Mouse (Mus musculus): ENCODE data around the gene Mis18bp1.
A peak's percentile ranks its signal among the peaks of the same experiment; 100 is the strongest.
"Not testable (repeated sequence)": the region's sequence is repeated elsewhere in the genome, so short reads cannot be mapped to it uniquely, and the experiment has no call there.

The Mis18bp1 gene

DNA sequence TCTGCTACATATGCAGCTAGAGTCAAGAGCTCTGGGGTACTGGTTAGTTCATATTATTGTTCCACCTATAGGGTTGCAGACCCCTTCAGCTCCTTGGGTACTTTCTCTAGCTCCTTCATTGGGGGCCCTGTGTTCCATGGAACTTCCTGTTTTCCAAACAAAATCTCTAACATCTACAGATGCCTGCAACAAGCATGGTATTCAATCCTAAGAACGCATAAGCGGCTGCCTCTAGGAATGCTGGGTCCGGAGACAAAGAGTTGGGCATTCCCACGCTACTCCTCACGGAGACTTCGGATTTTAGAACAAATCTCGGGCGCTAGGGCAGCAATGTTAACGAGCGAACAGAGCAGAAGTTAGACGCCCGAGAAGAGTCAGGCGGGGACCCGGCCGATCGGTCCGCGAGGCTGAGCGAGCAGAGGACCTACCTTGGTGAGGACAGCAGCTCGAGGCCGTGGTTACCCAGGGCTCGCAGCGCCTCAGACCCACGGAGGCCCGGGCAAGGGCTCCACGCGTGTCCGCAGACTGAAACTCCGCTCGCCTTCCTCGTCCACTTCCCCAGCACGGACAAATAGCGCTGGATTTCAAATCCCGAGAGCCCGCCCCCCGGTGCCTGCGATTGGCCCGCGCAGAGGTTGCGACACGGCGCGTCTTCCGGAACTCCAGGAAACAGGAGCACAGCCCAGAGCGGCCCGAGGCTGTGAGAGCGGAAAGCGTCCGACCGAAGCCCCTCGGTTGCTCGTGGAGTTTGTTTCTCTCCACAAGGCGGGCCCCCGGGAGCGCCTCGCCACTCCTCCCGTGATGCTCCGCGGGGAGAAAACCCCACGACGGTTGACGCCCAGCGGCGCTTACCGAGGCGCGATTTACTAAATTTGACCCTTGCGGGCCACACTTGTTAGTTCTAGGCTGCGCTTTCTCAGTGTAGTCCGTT, at the start of gene Mis18bp1:
TSS of gene Mis18bp1 (minus strand) at position 584 of the 931 bp plus-strand sequence.
- DNase-seq (ENCODE audit: extremely low spot score): peak; percentile 93

GRCm38 (mm10) chr12:65216404-65216840, 44.0 kb upstream of the Mis18bp1 start:
- no peak for DNase-seq (ENCODE audit: extremely low spot score)

DNA sequence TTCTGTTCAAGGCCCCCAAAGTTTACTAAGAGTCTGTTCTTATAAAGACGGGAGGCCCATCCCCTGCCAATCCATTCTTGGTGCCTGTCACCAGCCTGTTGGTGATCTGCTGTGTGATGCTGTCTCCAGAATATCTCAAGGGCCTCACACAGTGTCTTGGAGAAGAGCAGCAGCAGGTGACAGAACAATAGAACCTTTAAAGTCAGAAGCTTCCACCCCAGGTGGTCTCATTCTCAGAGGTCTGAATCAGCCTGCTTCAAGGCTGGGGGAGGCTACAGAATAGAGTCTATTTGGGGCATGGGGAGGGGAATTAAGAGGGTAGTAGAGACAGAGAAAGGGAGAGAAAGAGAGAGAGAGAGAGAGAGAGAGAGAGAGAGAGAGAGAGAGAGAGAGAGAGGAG, 34.0 kb upstream of the Mis18bp1 start:
- DNase-seq (ENCODE audit: extremely low spot score): no peak

DNA sequence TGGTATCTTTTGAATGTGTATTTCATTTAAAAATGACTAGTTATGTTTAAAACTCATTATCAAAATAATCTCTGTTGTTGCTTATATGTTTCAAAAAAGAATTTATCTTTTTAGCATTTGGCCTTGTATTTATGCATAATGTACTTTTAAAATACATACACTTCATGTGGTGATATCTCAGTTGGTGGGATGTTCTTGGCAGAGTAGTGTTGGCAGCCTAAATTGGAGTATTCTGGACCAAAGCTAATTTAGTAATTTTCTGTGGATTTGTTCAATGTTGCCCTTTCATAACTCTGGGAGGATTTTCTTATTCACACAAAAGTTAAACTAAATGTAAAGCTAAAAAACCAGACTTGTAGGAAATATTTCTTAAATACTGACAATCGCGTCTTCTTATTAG, 29.4 kb upstream of the Mis18bp1 start:
- DNase-seq (ENCODE audit: extremely low spot score): no peak

GRCm38 (mm10) chr12:65194003-65194530, 21.7 kb upstream of the Mis18bp1 start:
- no peak for DNase-seq (ENCODE audit: extremely low spot score)

GRCm38 (mm10) chr12:65189213-65189612, 16.8 kb upstream of the Mis18bp1 start:
- DNase-seq (ENCODE audit: extremely low spot score): no peak

DNA sequence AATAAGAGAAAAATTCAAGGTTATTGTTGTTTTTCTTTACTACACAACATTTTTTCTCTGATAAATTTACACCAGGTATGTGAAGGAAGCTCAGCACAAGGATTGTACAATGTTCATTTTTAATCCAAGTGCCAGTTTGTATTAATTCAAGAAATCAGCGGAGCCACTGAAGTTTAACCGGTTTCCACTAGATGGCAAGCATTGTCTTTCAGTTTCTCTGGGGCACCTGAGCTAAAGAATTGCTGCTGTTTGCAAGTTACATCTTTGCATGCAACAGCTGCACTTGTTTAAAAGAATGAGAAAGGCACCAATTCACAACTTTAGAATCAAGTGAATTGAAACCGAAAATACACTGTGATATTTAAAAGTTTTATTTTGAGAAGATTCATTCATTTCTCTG, 15.0 kb upstream of the Mis18bp1 start:
- no peak for DNase-seq (ENCODE audit: extremely low spot score)

DNA sequence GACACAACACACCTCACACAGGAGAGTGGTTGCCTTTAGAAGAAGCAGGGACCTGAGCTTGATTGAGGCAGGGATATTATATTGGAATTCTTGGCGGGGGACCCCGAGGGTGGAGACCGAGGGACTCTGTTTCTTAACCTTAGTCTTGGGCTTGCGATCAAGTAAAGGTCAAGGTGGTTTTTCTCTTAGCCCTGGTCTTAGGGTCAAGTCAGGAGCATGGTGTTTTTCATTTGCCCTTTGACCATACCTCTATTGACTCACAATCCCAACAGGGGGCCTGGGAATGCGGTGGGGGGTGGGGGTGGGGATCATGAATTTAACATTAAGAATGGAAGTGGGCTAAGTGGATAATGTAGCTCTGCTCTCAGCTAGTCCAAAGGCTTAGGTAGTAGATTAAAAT, 1.3 kb upstream of the Mis18bp1 start:
- no peak for DNase-seq (ENCODE audit: extremely low spot score)

DNA sequence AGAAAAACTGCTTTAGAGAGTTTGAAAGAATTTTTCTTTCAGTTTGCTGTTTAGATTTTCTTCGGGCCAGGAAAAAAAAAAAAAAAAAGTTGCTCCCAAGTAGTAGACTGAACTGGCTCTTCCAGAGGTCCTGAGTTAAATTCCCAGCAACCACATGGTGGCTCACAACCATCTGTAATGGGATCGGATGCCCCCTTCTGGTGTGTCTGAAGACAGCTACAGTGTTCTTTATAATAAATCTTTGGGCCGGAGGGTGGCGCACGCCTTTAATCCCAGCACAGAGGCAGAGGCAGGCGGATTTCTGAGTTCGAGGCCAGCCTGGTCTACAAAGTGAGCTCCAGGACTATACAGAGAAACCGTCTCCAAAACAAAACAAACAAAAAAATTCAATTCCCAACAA, 555 bp upstream of the Mis18bp1 start:
- not testable (repeated sequence) for DNase-seq (ENCODE audit: extremely low spot score)

DNA sequence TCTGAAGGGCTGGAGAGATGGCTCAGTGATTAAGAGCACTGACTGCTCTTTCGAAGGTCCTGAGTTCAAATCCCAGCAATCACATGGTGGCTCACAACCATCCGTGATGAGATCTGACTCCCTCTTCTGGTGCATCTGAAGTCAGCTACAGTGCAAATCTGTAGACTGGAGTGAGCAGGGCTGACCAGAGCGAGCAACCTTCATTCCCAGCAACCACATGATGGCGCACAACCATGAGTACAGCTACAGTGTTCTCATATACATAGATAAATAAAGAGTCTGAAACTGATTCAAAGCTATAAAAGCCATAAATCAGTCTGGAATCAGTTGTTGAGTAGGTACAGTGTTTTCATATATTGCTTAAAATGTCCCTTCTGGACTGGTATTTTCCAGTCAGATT, 36.3 kb downstream of the Mis18bp1 start:
- not testable (repeated sequence) for DNase-seq (ENCODE audit: extremely low spot score)

DNA sequence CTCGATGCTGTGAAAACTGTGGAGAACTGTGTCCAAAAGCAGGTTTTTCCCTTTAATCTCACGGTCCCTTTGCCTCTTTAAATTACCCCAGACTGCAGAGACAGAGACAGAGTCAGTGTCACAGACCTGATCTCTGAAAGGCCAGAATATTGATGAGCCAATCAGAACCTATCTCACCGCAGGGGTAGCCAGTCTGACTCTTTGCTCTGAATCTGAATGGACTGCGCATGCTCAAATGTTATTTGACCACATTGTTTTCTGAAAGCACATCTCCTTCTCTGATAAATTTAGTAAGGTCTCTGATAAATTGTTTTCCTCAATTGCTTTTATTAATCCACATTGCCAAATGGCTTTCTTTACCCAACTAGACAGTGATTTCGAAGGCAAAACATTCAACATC, 53.0 kb downstream of the Mis18bp1 start:
- DNase-seq (ENCODE audit: extremely low spot score): no peak

DNA sequence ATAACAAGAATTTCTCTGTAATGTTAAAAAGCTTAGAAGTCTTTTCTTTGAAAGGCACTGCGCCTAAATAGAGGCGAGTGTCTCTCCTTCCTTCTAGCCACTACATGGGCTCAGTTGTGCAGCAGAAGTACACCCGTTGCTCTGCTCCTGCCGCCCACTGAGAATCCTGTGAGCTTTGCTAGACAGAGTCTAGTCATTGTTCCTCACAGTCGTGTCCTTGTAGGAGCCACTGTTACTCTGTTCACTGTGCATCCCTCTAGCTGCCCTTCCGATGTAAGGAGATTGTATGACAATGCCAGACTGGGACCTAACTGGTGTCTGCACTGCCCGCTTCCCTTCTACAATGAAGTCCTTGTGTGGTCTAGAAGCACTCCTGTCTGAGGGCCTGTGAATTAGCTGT, 53.4 kb downstream of the Mis18bp1 start:
- DNase-seq (ENCODE audit: extremely low spot score): no peak

DNA sequence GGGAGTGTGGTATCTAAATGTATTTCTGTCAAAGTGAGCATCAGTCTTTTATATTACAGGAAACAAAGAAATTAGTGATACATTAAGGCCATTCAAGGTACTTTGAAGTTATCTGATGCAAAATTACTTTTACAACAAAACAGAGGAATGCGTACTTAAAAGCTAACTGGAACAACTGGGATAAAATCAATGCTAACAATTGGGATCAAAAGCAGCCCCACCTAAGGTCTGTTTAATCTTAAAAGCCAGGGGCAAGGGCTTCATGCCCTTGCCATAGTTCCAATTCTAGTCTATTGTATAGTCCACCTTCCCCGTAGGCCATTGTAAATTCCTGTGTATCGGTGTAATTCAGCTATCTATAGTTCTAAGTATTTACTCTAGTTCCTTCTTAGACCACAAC, 57.4 kb downstream of the Mis18bp1 start:
- not testable (repeated sequence) for DNase-seq (ENCODE audit: extremely low spot score)

DNA sequence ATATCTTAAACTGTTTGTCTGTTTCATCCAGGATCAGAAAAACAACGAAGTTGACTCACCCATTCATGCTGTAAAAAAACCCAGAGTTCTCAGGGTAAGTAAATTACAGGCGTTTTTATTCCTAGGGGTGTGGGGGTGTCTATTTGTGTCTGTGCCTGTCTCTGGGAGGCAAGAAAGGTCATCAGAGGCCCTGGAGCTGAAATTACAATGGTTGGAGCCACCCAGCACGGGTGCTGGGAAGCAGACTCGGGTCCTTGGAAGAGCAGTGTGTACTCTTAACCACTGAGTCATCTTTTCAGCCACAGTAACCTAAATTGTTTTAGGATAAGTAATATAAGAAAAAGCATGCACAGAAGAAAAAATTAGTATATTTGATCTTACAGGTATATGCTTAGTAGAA, 58.5 kb downstream of the Mis18bp1 start:
- no peak for DNase-seq (ENCODE audit: extremely low spot score)

DNA sequence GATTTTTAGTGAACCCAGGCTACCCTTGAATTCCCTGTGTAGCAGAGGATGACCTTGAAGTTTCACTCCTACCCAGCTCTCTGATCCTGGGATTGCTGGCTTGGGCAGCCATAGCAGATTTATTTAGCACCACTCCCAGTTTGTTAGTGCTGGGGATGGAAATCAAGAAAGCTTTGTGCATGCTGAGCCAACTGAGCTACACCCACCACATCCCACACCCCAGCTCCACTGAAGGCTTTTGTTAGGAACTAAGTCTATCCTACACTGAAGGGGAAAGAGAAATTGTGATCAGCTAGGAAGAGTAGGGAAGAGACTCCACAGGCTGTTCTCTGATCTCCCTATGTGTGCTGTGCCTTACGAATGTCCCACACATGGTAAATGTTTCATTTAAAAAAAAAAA, 59.6 kb downstream of the Mis18bp1 start:
- no peak for DNase-seq (ENCODE audit: extremely low spot score)

DNA sequence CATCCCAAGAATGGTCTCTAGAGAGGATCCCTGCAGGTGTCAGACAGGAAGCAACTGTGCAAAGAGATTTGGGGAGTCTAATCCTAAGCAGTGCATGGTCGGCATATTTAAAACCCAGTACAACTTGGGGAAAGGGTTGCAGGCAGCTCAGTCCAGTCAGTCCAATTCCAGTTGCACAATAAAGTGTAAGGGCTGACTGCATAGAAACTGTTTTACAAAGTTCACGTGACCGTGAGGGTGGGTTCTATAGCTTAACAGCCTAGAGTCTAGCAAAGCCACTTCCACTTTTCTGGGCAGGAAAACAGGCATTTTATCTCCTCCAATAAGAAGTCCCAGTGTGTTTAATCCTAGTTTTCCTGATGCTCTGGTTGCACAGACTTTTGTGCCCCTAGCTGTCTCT, 60.9 kb downstream of the Mis18bp1 start:
- DNase-seq (ENCODE audit: extremely low spot score): no peak

- no peak for DNase-seq (ENCODE audit: extremely low spot score)
Measured at GRCm38 (mm10) chr12:65108746-65109145, 63.7 kb downstream of the Mis18bp1 start.
